Mouse (Mus musculus) lung, postnatal 0 days (tissue): Measurements from ENCODE around the gene Dag1.

Experiments used
- CTCF ChIP-seq: IDR thresholded peaks from 2 replicates; pipeline ENCODE4 v1.5.1; 2016; ENCODE audit warnings: antibody characterized with exemption, mild to moderate bottlenecking
- EP300 ChIP-seq: IDR thresholded peaks from 2 replicates; pipeline ENCODE4 v1.6.1; 2016; ENCODE audit warnings: antibody characterized with exemption, mild to moderate bottlenecking, control low read depth

GRCm38 (mm10) chr9:108278697-108279450 is 15.1 kb upstream of the Dag1 start:
- TF ChIP-seq CTCF = peak; percentile 78
- no peak for TF ChIP-seq EP300
